Mouse (Mus musculus) hindbrain, embryonic 16.5 days (tissue): ENCODE measurements around the gene Shc1. TPM values are rescaled to one million over a fixed set of nuclear protein-coding genes. Genes with fewer than 3 reads are reported as not detected.

Experiments
- ATAC-seq: fragments of 200-750 bp; cut with Nextera tagmentation; 2 replicates; pipeline ENCODE4 v1.8.0; 2017; ENCODE audit warnings: moderate TSS enrichment, moderate library complexity
- H3K27ac ChIP-seq: fragments of 300-500 bp; sonication (generic); 2 replicates; pipeline ENCODE4 v1.5.1; 2014; ENCODE audit warnings: low read depth, mild to moderate bottlenecking, control low read depth, low read length, moderate library complexity
- H3K27me3 ChIP-seq: fragments of 300-500 bp; sonication (generic); replicated peaks from 2 replicates; pipeline ENCODE4 v1.6.1; 2014; ENCODE audit warnings: low read length; ENCODE audit not compliant: control insufficient read depth, insufficient read depth
- H3K36me3 ChIP-seq: fragments of 300-500 bp; sonication (generic); 2 replicates; pipeline ENCODE4 v1.6.1; 2014; ENCODE audit warnings: mild to moderate bottlenecking, low read length, moderate library complexity, mixed read lengths; ENCODE audit not compliant: control insufficient read depth, insufficient read depth
- H3K4me1 ChIP-seq: fragments of 300-500 bp; sonication (generic); 2 replicates; pipeline ENCODE4 v1.6.1; 2014; ENCODE audit warnings: low read depth, low read length; ENCODE audit not compliant: control insufficient read depth, insufficient read depth
- H3K4me2 ChIP-seq: fragments of 300-500 bp; sonication (generic); 2 replicates; pipeline ENCODE4 v1.6.1; 2014; ENCODE audit warnings: mild to moderate bottlenecking, low read length, control low read depth, moderate library complexity
- H3K4me3 ChIP-seq: fragments of 300-500 bp; sonication (generic); 2 replicates; pipeline ENCODE4 v1.5.1; 2014; ENCODE audit warnings: mild to moderate bottlenecking, low read length, control low read depth, moderate library complexity
- H3K9ac ChIP-seq: fragments of 300-500 bp; sonication (generic); 2 replicates; pipeline ENCODE4 v1.6.1; 2014; ENCODE audit warnings: low read depth, mild to moderate bottlenecking, control low read depth, low read length, moderate library complexity
- H3K9me3 ChIP-seq: fragments of 300-500 bp; sonication (generic); 2 replicates; pipeline ENCODE4 v1.6.1; 2014; ENCODE audit warnings: mild to moderate bottlenecking, low read length, moderate library complexity; ENCODE audit not compliant: control insufficient read depth
- WGBS: fragments of 180-500 bp; shearing (Covaris S2); extraction: QIAGEN DNeasy Blood & Tissue Kit; methylation state at CpG from one replicate; pipeline ENCODE4 v1.1.7; 2014; 5-methylcytosine and 5-hydroxymethylcytosine counted together
- polyA plus RNA-seq: library from polyadenylated mRNA; unstranded; fragments of >200 nt; fragmentation: Nextera tagmentation; extraction: Ambion mirVana; gene quantifications from 2 replicates; pipeline ENCODE4 v1.2.1, GENCODE M21; 2015

Gene Shc1
- polyA plus RNA-seq, 1 experiment from 2014 or later = 16.9 TPM

GRCm38 (mm10) chr3:89411490-89412393 is 6.5 kb upstream of the Shc1 start, which contains the start of gene Flad1:
TSS of gene Flad1 (minus strand) at chr3:89411870.
- H3K9me3 ChIP-seq = no peaks in the 10 kb centered on the region
- peak within 1 kb of the TSS; percentile 78 for H3K27ac ChIP-seq
- peak within 1 kb of the TSS; percentile 68 for H3K9ac ChIP-seq
- peak; percentile 99 for ATAC-seq
- no peaks in the 10 kb centered on the region for H3K27me3 ChIP-seq
- WGBS = 3% methylated on average over 28 of the region's 28 CpGs
- peaks cover 11% of the 10 kb centered on the region for H3K36me3 ChIP-seq
- H3K4me2 ChIP-seq = peak within 1 kb of the TSS; percentile 79
- H3K4me1 ChIP-seq = peaks cover 9% of the 10 kb centered on the region
- peak within 1 kb of the TSS; percentile 59 for H3K4me3 ChIP-seq

DNA sequence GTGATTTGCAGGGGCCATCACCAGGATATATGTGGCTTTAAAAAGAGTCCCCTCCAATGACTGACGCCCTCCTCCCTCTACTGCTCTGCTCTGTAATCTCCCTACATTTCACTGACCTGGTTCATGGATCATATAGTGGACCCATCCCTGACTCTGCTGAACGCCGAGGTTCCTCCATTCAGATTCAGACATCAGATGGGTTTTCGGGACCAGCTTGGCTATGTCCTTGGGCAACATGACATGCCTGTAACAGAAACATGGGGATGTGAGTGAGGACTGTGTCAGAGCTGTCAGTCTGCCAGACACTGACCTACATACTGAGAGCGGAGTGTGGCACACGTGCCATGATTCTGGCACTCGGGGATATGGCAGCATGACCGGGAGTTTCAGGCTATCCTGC is 2.1 kb upstream of the Shc1 start:
- Histone ChIP-seq H3K4me3 (no peak overlapping the region), H3K9me3 (no peaks in the 10 kb centered on the region), H3K27me3 (no peaks in the 10 kb centered on the region), H3K9ac (no peak overlapping the region), H3K4me2 (no peak overlapping the region), H3K4me1 (peaks cover 26% of the 10 kb centered on the region), H3K27ac (no peak overlapping the region), H3K36me3 (peaks cover 7% of the 10 kb centered on the region)
- WGBS = 94% methylated on average over 8 of the region's 8 CpGs
- no peak for ATAC-seq

DNA sequence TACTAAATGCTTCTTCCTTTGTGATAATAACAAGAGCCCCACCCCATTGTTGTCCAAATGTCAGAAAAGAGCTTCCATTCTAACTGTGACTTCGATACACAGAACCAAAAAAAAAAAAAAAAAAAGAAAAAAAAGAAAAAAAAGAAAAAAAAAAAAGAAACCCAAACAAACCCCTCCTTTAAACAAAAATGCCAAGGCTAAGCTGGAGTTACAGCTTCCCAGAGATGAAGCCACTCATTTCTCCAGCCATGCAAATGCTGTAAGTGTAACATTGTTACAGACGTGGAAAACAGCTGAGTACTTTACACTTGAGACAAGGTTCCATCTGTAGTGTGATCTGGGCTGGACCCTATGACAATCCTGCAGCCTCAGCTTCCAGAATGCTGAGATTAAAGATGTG is 1.1 kb upstream of the Shc1 start:
- H3K4me1 ChIP-seq = peaks cover 27% of the 10 kb centered on the region
- no peak overlapping the region for H3K27ac ChIP-seq
- WGBS = 33% methylated on average over 2 of the region's 2 CpGs
- H3K27me3 ChIP-seq = no peaks in the 10 kb centered on the region
- H3K9me3 ChIP-seq = no peaks in the 10 kb centered on the region
- H3K4me3 ChIP-seq = peak overlapping the region; percentile 63
- peaks cover 7% of the 10 kb centered on the region for H3K36me3 ChIP-seq
- peak overlapping the region; percentile 58 for H3K9ac ChIP-seq
- ATAC-seq = no peak
- H3K4me2 ChIP-seq = peak overlapping the region; percentile 99

DNA sequence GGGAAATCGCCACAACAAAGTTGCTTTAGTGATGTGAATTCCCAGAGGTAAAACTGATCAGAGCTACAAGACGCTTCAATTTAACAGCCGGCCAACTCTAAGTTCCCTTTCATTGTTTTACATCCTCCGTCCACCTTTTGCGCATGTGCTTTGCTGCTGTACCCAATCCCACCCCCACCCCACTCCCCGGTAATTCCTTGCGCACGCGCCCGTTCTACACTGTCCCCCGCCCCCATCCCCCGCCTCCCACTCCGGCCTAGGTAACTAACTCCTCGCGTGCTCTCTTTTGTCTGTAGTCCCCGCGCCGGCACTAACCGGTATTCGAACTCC is 438 bp upstream of the Shc1 start:
- peak overlapping the region; percentile 99 for H3K4me2 ChIP-seq
- H3K9ac ChIP-seq = peak overlapping the region; percentile 58
- H3K36me3 ChIP-seq = peaks cover 7% of the 10 kb centered on the region
- ATAC-seq = peak; percentile 60
- WGBS = under 1% methylated on average over 20 of the region's 20 CpGs
- peaks cover 27% of the 10 kb centered on the region for H3K4me1 ChIP-seq
- no peaks in the 10 kb centered on the region for H3K27me3 ChIP-seq
- H3K4me3 ChIP-seq = peak overlapping the region; percentile 63
- no peaks in the 10 kb centered on the region for H3K9me3 ChIP-seq
- peak overlapping the region; percentile 91 for H3K27ac ChIP-seq

DNA sequence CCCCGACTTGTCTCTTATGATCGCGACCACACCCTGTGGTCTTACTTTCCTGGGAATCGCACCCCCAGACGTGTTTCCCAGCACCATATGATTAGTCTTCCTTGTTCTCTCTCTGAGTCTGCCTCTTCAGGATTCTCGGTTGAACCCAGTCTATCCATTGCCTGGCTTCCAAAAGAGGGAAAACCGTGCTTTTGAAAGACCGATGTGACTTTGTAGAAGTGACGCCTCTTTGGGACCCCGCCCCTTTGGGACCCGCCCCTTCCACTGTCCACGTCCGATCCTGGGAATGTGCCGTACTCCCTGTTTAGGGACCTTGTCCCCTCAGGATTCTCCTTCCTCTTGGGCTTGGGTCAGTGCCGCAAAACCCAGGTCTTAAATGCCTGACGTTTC is 613 bp downstream of the Shc1 start:
- H3K4me3 ChIP-seq = peak overlapping the region; percentile 63
- no peaks in the 10 kb centered on the region for H3K27me3 ChIP-seq
- H3K9ac ChIP-seq = peak overlapping the region; percentile 77
- ATAC-seq = peak; percentile 2
- H3K27ac ChIP-seq = peak overlapping the region; percentile 91
- under 1% methylated on average over 16 of the region's 16 CpGs for WGBS
- peaks cover 7% of the 10 kb centered on the region for H3K36me3 ChIP-seq
- H3K4me1 ChIP-seq = peaks cover 27% of the 10 kb centered on the region
- H3K9me3 ChIP-seq = no peaks in the 10 kb centered on the region
- peak overlapping the region; percentile 99 for H3K4me2 ChIP-seq

- Histone ChIP-seq H3K4me1 (peaks cover 27% of the 10 kb centered on the region), H3K9me3 (no peaks in the 10 kb centered on the region), H3K9ac (peak overlapping the region; percentile 77), H3K4me3 (peak overlapping the region; percentile 63), H3K4me2 (peak overlapping the region; percentile 99), H3K36me3 (peaks cover 7% of the 10 kb centered on the region), H3K27me3 (no peaks in the 10 kb centered on the region), H3K27ac (peak overlapping the region; percentile 91)
- WGBS = 5% methylated on average over 9 of the region's 9 CpGs
- ATAC-seq = no peak
Observed at GRCm38 (mm10) chr3:89419571-89419970, 1.3 kb downstream of the Shc1 start.

- peak overlapping the region; percentile 99 for H3K4me2 ChIP-seq
- peaks cover 3% of the 10 kb centered on the region for H3K36me3 ChIP-seq
- no peak for ATAC-seq
- 32% methylated on average over 3 of the region's 3 CpGs for WGBS
- peak overlapping the region; percentile 63 for H3K4me3 ChIP-seq
- H3K9ac ChIP-seq = peak overlapping the region; percentile 55
- no peaks in the 10 kb centered on the region for H3K27me3 ChIP-seq
- H3K4me1 ChIP-seq = peaks cover 27% of the 10 kb centered on the region
- H3K27ac ChIP-seq = no peak overlapping the region; the same call in 1 of the 2 replicates
- no peaks in the 10 kb centered on the region for H3K9me3 ChIP-seq
Observed at GRCm38 (mm10) chr3:89419981-89420380, 1.7 kb downstream of the Shc1 start.

GRCm38 (mm10) chr3:89420421-89420820 is 2.2 kb downstream of the Shc1 start:
- no peak overlapping the region for H3K4me3 ChIP-seq
- WGBS = 54% methylated on average over 2 of the region's 2 CpGs
- H3K9me3 ChIP-seq = no peaks in the 10 kb centered on the region
- H3K4me1 ChIP-seq = peaks cover 27% of the 10 kb centered on the region
- H3K36me3 ChIP-seq = no peaks in the 10 kb centered on the region
- H3K9ac ChIP-seq = no peak overlapping the region
- ATAC-seq = no peak
- H3K4me2 ChIP-seq = no peak overlapping the region
- no peaks in the 10 kb centered on the region for H3K27me3 ChIP-seq
- no peak overlapping the region for H3K27ac ChIP-seq

DNA sequence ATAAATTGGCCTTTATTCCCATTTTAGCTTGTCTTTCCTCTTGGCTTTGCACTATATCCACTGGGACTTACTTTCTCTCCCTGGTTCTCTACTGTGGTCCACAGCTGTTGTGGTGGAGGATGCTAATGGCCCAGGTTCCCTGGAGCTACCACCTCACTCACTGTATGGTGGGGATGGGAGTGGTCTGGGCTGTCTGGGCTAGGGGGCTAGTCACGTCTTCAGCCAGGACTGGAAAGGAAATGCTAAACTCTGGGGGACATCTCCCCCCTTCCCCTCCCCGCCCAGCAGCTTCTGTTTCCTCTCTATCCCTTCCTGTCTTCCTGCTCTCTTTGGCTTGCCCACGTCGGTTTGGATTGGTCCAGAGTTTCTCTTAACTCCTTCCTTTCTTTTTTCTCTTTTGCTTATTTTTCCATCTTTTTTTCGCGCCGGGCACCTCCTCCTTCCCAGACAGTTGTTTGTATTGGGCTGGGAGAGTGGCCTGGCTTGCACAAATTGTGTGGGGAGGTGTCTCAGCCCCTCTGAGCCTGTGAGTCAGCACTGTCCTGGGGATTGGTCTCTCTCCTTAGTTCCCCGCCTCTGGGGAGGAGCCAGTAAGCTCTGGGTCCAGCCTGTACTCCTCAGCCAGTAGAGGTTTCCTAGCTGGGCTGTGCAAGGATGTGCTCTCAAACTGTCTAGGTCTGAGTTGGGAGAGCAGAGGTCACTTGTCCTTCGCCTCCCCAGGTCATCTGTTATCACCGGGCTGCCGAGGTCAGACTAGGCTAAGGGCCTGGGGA is 2.9 kb downstream of the Shc1 start:
- 8% methylated on average over 11 of the region's 11 CpGs for WGBS
- Histone ChIP-seq H3K4me2 (peak overlapping the region; percentile 66), H3K27me3 (no peaks in the 10 kb centered on the region), H3K4me1 (peaks cover 27% of the 10 kb centered on the region), H3K4me3 (peak overlapping the region; percentile 36), H3K9me3 (no peaks in the 10 kb centered on the region), H3K36me3 (no peaks in the 10 kb centered on the region), H3K9ac (peak overlapping the region; percentile 70), H3K27ac (peak overlapping the region; percentile 6; the same call in 1 of the 2 replicates)
- peak; percentile 49 for ATAC-seq
